Mouse (Mus musculus) liver, embryonic 14.5 days (tissue): ENCODE results near the gene Hivep3.

Source experiments
- CTCF ChIP-seq: IDR thresholded peaks from 2 replicates; pipeline ENCODE4 v1.5.1; 2016; ENCODE audit warnings: antibody characterized with exemption, low read depth, control low read depth
- EP300 ChIP-seq: IDR thresholded peaks from 2 replicates; pipeline ENCODE4 v1.6.1; 2016; ENCODE audit warnings: antibody characterized with exemption, low read depth

DNA sequence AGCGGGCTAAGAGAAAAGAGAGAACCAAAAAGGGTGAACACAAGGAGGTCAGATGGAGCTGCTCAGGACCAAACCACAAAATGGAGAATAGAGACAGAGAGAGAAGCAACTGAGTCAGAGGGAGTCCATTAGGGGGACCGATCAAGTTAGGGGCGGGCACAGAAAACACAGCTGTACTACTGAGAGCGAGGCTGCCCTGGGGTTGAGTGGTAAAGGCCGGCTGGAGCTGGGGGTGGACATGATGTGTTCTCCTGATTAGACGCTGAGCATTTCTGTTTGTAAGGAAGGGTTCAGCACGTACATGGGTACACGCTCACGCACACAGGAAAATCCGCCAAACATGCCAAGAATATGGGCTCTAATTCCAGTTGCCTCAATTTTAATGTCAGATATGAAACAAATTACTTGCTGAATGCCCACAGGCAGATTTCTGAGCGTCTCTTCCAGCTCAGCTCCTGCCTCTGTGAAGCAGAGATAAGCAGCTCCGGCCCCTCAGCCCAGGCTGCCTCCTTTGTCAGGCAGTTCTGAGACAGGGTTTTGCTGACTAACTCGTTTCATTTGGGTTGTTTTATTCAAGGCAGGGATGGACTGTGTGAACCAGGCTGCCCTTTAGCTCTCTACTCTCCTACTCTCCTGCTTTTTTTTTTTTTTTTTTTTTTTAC lies 161.3 kb downstream of the Hivep3 start:
- TF ChIP-seq CTCF = 0 out of 2 replicates have a peak, but pooled peaks have one; percentile 3
- peak; percentile 76 for TF ChIP-seq EP300
